Mouse (Mus musculus): Measurements from ENCODE around the gene Mpzl2.
"Not testable (repeated sequence)": the region's sequence is repeated elsewhere in the genome, so short reads cannot be mapped to it uniquely, and the experiment has no call there.

- not testable (repeated sequence) for TF ChIP-seq HCFC1 (IDR thresholded peaks at IDR 0.05; ENCODE audit: borderline replicate concordance, insufficient read depth, low read length); ZC3H11A (IDR thresholded peaks at IDR 0.05; ENCODE audit: borderline replicate concordance, low read depth, low read length); ZNF384 (IDR thresholded peaks at IDR 0.05; ENCODE audit: low read depth, low read length); MAFK (IDR thresholded peaks at IDR 0.05; ENCODE audit: insufficient read depth, low read depth, low read length)
Measured at GRCm38 (mm10) chr9:45037803-45038202, 1.8 kb upstream of the Mpzl2 start.

Measured in ES-E14 (cell line).